Mouse (Mus musculus) lung, postnatal 0 days (tissue): ENCODE measurements at regions not wholly inside any gene's neighbourhood (a gene's known extent, or its start where the extent isn't known, plus 50 kb on each side); places are given as distances from the start of the nearest gene placed in this dataset.

Source experiments
- CTCF ChIP-seq: IDR thresholded peaks from 2 replicates; pipeline ENCODE4 v1.5.1; 2016; ENCODE audit warnings: antibody characterized with exemption, mild to moderate bottlenecking
- EP300 ChIP-seq: IDR thresholded peaks from 2 replicates; pipeline ENCODE4 v1.6.1; 2016; ENCODE audit warnings: antibody characterized with exemption, mild to moderate bottlenecking, control low read depth

- TF ChIP-seq CTCF (no peak), EP300 (no peak)
Observed at GRCm38 (mm10) chr11:111971001-111971400, 811.0 kb upstream of the Sox9 start.
